Mouse (Mus musculus) heart, embryonic 16.5 days (tissue): ENCODE results near the gene Metap2. TPM values are rescaled to one million over a fixed set of nuclear protein-coding genes. Genes with fewer than 3 reads are reported as not detected.

Experiments
- ATAC-seq: fragments of 200-750 bp; cut with Nextera tagmentation; replicated peaks from 2 replicates; pipeline ENCODE4 v1.8.0; 2017; ENCODE audit warnings: moderate number of reproducible peaks; ENCODE audit not compliant: insufficient read depth, low FRiP score; ENCODE audit errors: extremely low read depth
- H3K27ac ChIP-seq: fragments of 300-500 bp; sonication (generic); 2 replicates; pipeline ENCODE4 v1.5.1; 2014; ENCODE audit warnings: mild to moderate bottlenecking, low read length, control low read depth, moderate library complexity
- H3K27me3 ChIP-seq: fragments of 300-500 bp; sonication (generic); 2 replicates; pipeline ENCODE4 v1.6.1; 2014; ENCODE audit warnings: low read length, mixed read lengths; ENCODE audit not compliant: control insufficient read depth, insufficient read depth
- H3K36me3 ChIP-seq: fragments of 300-500 bp; sonication (generic); 2 replicates; pipeline ENCODE4 v1.6.1; 2014; ENCODE audit not compliant: control insufficient read depth, insufficient read depth
- H3K4me1 ChIP-seq: fragments of 300-500 bp; sonication (generic); 2 replicates; pipeline ENCODE4 v1.6.1; 2014; ENCODE audit warnings: low read length, mixed read lengths; ENCODE audit not compliant: control insufficient read depth, insufficient read depth
- H3K4me2 ChIP-seq: fragments of 300-500 bp; sonication (generic); 2 replicates; pipeline ENCODE4 v1.6.1; 2014; ENCODE audit warnings: low read depth, mild to moderate bottlenecking, control low read depth, low read length
- H3K4me3 ChIP-seq: fragments of 300-500 bp; sonication (generic); 2 replicates; pipeline ENCODE4 v1.5.1; 2014; ENCODE audit warnings: mild to moderate bottlenecking, control low read depth, low read length
- H3K9ac ChIP-seq: fragments of 300-500 bp; sonication (generic); 2 replicates; pipeline ENCODE4 v1.6.1; 2014; ENCODE audit warnings: low read length, control low read depth
- H3K9me3 ChIP-seq: fragments of 300-500 bp; sonication (generic); replicated peaks from 2 replicates; pipeline ENCODE4 v1.6.1; 2016; ENCODE audit warnings: low read length; ENCODE audit not compliant: control insufficient read depth
- WGBS: fragments of 180-500 bp; shearing (Covaris S2); extraction: QIAGEN DNeasy Blood & Tissue Kit; methylation state at CpG from one replicate; pipeline ENCODE4 v1.1.7; 2014; 5-methylcytosine and 5-hydroxymethylcytosine counted together
- polyA plus RNA-seq: library from polyadenylated mRNA; unstranded; fragments of >200 nt; fragmentation: Nextera tagmentation; extraction: Ambion mirVana; gene quantifications from 2 replicates; pipeline ENCODE4 v1.2.1, GENCODE M21; 2015

The Metap2 gene
- polyA plus RNA-seq, 1 experiment from 2014 or later = 149 TPM

DNA sequence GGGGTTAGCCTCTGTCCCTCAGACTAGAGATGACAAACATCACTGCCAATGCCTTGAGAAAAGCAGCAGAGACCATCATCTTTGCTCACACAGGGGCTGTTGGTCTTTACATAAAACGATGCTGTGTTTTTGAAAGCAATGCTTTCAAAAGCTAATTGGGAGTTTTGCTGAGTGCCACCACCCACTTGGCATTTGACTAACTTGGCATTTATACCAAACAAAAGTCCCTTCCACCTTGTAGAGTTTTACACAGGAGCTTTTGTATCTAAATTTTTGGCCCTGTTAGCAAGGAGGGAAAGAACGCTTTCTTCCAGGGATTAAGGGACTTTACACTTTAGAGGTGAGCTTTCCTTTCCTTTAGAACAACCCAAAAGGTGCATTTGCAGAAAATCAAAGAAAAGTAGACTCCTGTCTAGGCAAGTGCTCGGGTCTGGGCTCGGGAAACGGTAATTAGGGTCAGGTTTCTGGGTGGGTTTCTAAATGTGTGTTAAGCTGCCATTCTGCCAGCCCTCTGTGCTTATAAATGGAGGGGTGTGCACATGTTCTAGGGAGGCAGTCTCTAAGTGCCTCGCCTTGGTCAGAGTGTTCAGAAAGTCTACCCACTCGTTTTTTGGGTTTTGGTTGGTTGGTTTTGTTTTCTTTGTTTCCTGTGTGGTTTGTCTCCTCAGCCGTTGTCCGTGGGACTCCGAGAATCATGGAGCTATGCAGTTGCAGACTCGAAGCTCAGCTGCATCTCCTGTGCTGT, 18.8 kb upstream of the Metap2 start:
- Histone ChIP-seq H3K9ac (no peak overlapping the region), H3K9me3 (no peaks in the 10 kb centered on the region), H3K27ac (no peak overlapping the region), H3K4me3 (no peak overlapping the region), H3K36me3 (no peaks in the 10 kb centered on the region), H3K4me2 (no peak overlapping the region), H3K4me1 (peaks cover 17% of the 10 kb centered on the region), H3K27me3 (no peaks in the 10 kb centered on the region)
- 55% methylated on average over 11 of the region's 11 CpGs for WGBS
- ATAC-seq = no peak

DNA sequence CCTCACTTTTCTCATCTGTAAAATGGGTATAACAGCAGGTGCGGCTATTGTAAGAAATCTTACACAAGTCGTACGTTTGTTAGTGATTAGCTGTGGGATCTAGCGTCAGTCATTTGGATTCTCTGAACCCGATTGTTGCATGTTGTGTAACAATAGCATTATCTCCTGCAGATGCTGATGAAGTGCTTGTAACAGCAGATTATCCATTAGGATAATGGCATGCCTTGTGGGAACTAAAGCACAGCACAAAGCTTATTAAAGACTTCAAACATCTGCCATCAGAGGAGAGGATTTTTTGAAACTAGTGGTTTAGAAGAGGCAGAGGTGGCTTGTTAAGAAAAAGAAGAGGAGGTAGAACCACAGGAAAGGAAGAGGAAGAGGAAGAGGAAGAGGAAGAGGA, 16.6 kb upstream of the Metap2 start:
- Histone ChIP-seq H3K4me1 (peaks cover 6% of the 10 kb centered on the region), H3K9ac (no peak overlapping the region), H3K4me3 (no peak overlapping the region), H3K4me2 (no peak overlapping the region), H3K27me3 (no peaks in the 10 kb centered on the region), H3K27ac (no peak overlapping the region), H3K36me3 (no peaks in the 10 kb centered on the region), H3K9me3 (no peaks in the 10 kb centered on the region)
- ATAC-seq = no peak
- WGBS = 85% methylated on average over 5 of the region's 5 CpGs

DNA sequence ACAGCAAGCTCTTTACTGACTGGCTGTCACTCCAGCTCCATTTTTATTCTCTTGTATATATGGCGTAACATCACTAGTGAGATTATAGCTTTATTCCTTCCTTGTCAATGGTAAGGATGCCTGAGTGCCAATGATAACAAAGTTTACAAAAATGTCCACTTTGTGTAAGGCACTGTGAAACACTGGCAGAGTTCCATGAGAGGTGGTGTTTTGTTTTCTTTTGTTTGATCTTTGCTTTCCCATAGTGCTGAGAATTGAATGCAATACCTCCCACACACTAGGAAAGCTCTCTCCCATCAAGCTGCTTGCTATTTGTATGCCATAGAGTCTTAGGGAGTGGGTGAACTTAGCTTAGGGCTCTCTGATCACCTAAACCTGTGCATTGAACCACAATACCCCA, 16.0 kb upstream of the Metap2 start:
- H3K4me2 ChIP-seq = no peak overlapping the region
- H3K36me3 ChIP-seq = no peaks in the 10 kb centered on the region
- no peaks in the 10 kb centered on the region for H3K4me1 ChIP-seq
- no peak overlapping the region for H3K9ac ChIP-seq
- H3K27ac ChIP-seq = no peak overlapping the region
- H3K27me3 ChIP-seq = no peaks in the 10 kb centered on the region
- H3K9me3 ChIP-seq = no peaks in the 10 kb centered on the region
- WGBS = 76% methylated on average over 1 of the region's 1 CpGs
- ATAC-seq = no peak
- H3K4me3 ChIP-seq = no peak overlapping the region

DNA sequence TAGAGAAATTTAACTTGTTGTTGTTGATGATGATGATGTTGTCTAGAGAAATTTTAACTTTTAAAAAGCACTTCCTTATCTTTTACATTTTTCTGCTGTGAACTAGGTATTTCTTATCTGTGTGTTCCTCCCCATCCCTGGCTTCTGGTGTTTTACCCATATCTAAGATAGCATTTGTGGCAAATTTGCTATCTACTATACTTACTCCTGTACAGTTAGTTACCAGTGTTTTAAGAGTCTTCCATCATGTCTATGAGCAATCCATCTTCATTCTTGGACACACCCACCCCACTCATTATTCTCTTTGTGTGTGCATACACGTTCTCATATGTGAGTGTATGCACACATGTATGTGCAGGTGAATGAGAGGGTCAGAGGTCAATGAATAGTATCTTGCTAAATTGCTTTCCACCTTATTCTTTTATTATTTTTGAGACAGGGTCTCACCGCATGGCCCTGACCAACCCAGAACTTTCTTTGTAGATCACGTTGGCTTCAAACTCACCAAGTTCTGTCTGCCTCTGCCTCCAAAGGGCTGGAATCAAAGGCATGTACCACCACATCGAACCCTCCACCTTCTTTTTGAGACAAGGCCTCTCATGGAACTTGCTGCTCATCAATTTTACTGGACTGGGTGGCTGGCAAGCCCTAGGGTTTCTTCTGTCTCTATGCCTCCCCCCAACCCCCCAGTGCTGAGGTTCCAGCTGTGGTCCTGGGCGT, 15.4 kb upstream of the Metap2 start:
- Histone ChIP-seq H3K27me3 (no peaks in the 10 kb centered on the region), H3K27ac (no peak overlapping the region), H3K36me3 (no peaks in the 10 kb centered on the region), H3K9ac (no peak overlapping the region), H3K4me2 (no peak overlapping the region), H3K4me1 (no peaks in the 10 kb centered on the region), H3K4me3 (no peak overlapping the region), H3K9me3 (no peaks in the 10 kb centered on the region)
- no peak for ATAC-seq
- WGBS = 85% methylated on average over 5 of the region's 5 CpGs

DNA sequence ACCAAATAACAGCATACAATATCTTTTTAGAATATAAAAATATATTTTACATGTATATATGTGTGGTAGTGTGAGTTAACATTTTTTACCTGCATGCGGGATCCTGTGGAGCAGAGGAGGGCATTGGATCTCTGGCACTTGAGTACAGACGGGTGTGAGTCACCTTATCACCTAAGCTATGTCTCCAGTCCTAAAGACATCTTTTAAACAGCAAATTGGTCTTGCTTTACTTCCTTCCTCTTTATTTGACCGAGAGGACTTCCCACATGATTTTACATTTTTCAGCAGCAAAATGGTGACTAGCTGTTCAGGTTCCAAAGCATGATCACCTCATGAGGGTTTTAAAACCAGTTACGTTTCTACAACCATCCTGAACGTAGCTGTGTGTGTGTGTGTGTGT, 14.4 kb upstream of the Metap2 start:
- Histone ChIP-seq H3K27me3 (no peaks in the 10 kb centered on the region), H3K9ac (no peak overlapping the region), H3K4me3 (no peak overlapping the region), H3K9me3 (no peaks in the 10 kb centered on the region), H3K27ac (no peak overlapping the region), H3K36me3 (no peaks in the 10 kb centered on the region), H3K4me1 (no peaks in the 10 kb centered on the region), H3K4me2 (no peak overlapping the region)
- no peak for ATAC-seq
- 65% methylated on average over 5 of the region's 5 CpGs for WGBS

DNA sequence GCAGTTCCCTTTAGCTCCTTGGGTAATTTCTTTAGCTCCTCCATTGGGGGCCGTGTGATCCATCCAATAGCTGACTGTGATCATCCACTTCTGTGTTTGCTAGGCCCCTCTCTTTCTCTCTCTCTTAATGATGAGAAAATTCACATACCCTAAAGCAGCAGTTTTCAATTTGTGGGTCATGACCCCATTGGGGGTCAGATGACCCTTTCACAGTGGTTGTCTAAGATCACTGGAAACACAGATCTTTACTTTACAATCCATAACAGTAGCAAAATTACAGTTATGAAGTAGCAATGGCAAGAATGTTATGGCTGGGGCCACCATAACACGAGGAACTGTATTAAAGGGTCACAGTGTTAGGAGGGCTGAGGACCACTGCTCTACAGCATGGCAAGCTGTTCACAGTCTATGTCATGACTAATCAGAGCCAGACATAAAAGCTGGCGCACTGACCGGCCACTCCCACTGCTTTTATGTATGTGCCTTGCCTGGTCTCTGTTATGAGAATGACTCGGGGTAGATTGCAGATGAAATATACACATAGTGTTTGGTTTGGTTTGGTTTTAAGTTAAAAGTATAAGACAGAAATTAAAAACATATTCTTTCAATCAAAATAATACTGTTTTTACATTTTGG, 13.0 kb upstream of the Metap2 start:
- no peak for ATAC-seq
- no peak overlapping the region for H3K4me2 ChIP-seq
- H3K27me3 ChIP-seq = no peaks in the 10 kb centered on the region
- no peaks in the 10 kb centered on the region for H3K9me3 ChIP-seq
- H3K4me1 ChIP-seq = no peaks in the 10 kb centered on the region
- no peaks in the 10 kb centered on the region for H3K36me3 ChIP-seq
- H3K27ac ChIP-seq = no peak overlapping the region
- H3K9ac ChIP-seq = no peak overlapping the region
- 83% methylated on average over 5 of the region's 5 CpGs for WGBS
- H3K4me3 ChIP-seq = no peak overlapping the region

DNA sequence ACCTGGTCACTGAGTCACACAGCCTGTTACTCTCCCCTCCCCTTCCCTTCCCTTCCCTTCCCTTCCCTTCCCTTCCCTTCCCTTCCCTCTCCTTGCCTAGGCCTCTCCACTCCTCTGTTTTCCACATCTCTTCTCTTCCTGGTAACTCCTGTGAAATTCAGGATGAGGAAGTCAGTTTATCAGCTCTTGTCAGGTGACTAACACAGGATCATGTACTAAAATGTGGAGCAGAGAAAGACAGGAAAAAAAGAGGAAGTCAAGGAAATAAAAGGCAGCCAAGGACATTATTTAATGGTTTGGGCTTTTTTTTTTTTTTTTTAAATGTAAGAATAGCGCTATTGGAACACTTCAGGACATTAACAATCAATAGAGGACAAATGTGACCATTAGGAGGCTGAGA, 12.1 kb upstream of the Metap2 start:
- H3K9me3 ChIP-seq = no peaks in the 10 kb centered on the region
- H3K27me3 ChIP-seq = no peaks in the 10 kb centered on the region
- no peak overlapping the region for H3K27ac ChIP-seq
- no peak overlapping the region for H3K9ac ChIP-seq
- ATAC-seq = no peak
- H3K36me3 ChIP-seq = no peaks in the 10 kb centered on the region
- H3K4me1 ChIP-seq = no peaks in the 10 kb centered on the region
- H3K4me2 ChIP-seq = no peak overlapping the region
- WGBS = 90% methylated on average over 1 of the region's 1 CpGs
- H3K4me3 ChIP-seq = no peak overlapping the region

DNA sequence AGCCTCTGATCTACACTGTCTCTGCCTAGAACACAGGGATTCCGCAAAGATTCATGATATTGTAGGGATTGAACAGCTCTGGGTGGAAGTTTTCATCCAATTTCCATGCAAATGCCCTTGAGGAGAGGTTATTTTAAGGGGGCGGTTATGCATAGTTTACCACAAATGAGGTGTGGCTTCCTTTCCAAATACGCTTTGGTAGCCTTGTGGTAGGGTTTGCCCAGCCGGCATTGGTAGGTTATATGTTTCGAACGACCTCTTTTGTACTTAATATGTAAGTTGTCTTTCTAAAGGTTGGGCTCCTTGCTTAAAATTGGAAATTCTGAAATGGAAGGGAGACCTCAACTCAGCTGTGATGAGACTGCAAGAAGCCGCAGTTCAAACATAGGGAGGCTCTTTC, 11.6 kb upstream of the Metap2 start:
- Histone ChIP-seq H3K27ac (no peak overlapping the region), H3K4me3 (no peak overlapping the region), H3K4me1 (no peaks in the 10 kb centered on the region), H3K27me3 (no peaks in the 10 kb centered on the region), H3K9ac (no peak overlapping the region), H3K36me3 (no peaks in the 10 kb centered on the region), H3K9me3 (no peaks in the 10 kb centered on the region), H3K4me2 (no peak overlapping the region)
- WGBS = 95% methylated on average over 7 of the region's 7 CpGs
- no peak for ATAC-seq

DNA sequence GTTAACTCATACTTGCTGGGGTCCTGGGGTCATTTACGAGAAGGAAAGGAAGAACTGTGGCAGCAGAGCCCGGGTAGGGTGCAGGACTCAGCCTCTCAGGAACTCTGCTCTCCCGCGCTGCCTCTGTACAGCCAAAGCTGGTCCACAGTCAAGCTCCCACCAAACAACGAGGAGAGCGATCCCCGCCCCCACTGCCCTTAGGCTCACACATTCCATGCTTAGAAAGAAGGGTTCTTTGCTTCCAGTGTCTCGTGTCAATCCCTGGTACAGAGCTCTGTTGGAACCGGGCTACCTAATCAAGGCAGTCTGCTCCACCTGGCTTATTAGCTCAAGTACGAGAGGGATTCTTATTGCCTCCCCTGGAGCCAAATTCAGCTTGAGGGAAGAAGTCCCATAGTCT, 10.5 kb upstream of the Metap2 start:
- 54% methylated on average over 10 of the region's 10 CpGs for WGBS

More for the DNA sequence above, 10.5 kb upstream of the Metap2 start:
- Histone ChIP-seq H3K9ac (no peak overlapping the region), H3K27ac (no peak overlapping the region), H3K36me3 (no peaks in the 10 kb centered on the region), H3K4me3 (no peak overlapping the region), H3K4me2 (no peak overlapping the region), H3K9me3 (no peaks in the 10 kb centered on the region), H3K4me1 (no peaks in the 10 kb centered on the region), H3K27me3 (no peaks in the 10 kb centered on the region)
- no peak for ATAC-seq
